Mouse (Mus musculus) megakaryocyte-erythroid progenitor cell, adult 5-6 weeks (primary cell): ENCODE results near the gene Atxn7l2. TPM values are rescaled to one million over a fixed set of nuclear protein-coding genes. Genes with fewer than 3 reads are reported as not detected.

ENCODE experiments used
- ATAC-seq: replicated peaks from 2 replicates; pipeline ENCODE4 v1.8.0; 2016; ENCODE audit warnings: mild to moderate bottlenecking, inconsistent platforms; ENCODE audit not compliant: severe bottlenecking, poor library complexity, low FRiP score, low TSS enrichment
- total RNA-seq, 2 experiments: library from RNA; stranded (forward) in 1 of 2; stranded (reverse) in 1 of 2; fragments of 200-1000, 215-1000 nt in 1 of 2; fragments of >200 nt in 1 of 2; fragmentation: Nextera tagmentation in 1 of 2; gene quantifications; 2 replicates each; pipeline ENCODE4 v1.2.3; 2014 to 2017

Gene Atxn7l2
- total RNA-seq, 2 experiments from 2014 or later: 3.2 to 8.3 TPM

GRCm38 (mm10) chr3:108185460-108186097 lies 25.2 kb downstream of the Atxn7l2 start:
- no peak for ATAC-seq

GRCm38 (mm10) chr3:108184742-108185141 lies 26.0 kb downstream of the Atxn7l2 start:
- ATAC-seq: no peak

GRCm38 (mm10) chr3:108180514-108180913 lies 30.2 kb downstream of the Atxn7l2 start:
- no peak for ATAC-seq

- no peak for ATAC-seq
Observed at GRCm38 (mm10) chr3:108178756-108179715, 31.7 kb downstream of the Atxn7l2 start.

GRCm38 (mm10) chr3:108174672-108175531 lies 35.8 kb downstream of the Atxn7l2 start:
- ATAC-seq: no peak

- ATAC-seq: no peak
Observed at GRCm38 (mm10) chr3:108169199-108169598, 41.5 kb downstream of the Atxn7l2 start.

GRCm38 (mm10) chr3:108167499-108167898 lies 43.2 kb downstream of the Atxn7l2 start:
- ATAC-seq: no peak

- 0 out of 2 replicates have a peak, but pooled peaks have one; percentile 19 for ATAC-seq
Observed at GRCm38 (mm10) chr3:108166486-108167211, 44.1 kb downstream of the Atxn7l2 start.

- ATAC-seq: no peak
Observed at GRCm38 (mm10) chr3:108165532-108166315, 45.0 kb downstream of the Atxn7l2 start.

GRCm38 (mm10) chr3:108164807-108165206 lies 45.9 kb downstream of the Atxn7l2 start:
- peak; percentile 85 for ATAC-seq

GRCm38 (mm10) chr3:108164091-108164490 lies 46.6 kb downstream of the Atxn7l2 start:
- ATAC-seq: no peak

- no peak for ATAC-seq
Observed at GRCm38 (mm10) chr3:108158383-108159037, 52.2 kb downstream of the Atxn7l2 start.

- no peak for ATAC-seq
Observed at GRCm38 (mm10) chr3:108154656-108155055, 56.1 kb downstream of the Atxn7l2 start, which contains the start of gene Gpr61. Gpr61 (minus strand) TSS chr3:108154882.

GRCm38 (mm10) chr3:108152290-108152689 lies 58.4 kb downstream of the Atxn7l2 start:
- ATAC-seq: no peak
